Mouse (Mus musculus) monocyte, adult 2 months (primary cell): ENCODE data around the gene Espn.

ENCODE experiments used
- DNase-seq, 2 experiments: peaks; one replicate each; pipeline ENCODE4 v3.0.0; 2022; ENCODE audit warnings: low spot score in 2 of 2, low read depth in 1 of 2

Espn gene

DNA sequence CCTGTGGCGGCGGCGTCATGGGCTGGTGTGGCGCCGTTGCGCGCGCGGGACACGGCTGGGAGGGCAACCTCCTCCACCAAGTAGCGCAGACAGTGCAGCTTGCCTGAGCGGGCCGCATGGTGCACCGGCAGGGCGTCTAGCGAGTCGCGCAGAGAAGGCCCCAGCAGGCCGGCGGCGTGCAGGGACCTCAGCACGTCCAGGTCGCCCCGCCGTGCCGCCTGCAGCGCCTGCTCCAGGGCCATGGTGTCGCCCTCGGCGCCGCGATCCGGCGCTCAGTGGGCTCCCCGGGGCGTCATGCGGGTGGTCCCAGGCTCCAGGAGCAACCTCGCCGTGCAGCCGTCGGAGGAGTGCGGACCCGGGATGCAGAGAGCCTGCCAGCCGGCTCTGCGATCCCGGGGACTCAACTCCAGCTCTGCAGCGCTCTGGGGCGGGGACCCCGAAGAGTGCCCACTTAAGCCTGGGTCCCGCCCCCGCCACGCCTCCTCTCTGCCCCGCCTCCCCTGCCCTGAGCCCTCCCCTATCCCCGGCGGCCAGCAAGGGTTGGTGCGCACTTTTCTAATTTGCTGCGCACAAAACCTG, at the start of gene Espn:
Espn (minus strand) TSS at position 406 of the 579 bp plus-strand sequence.
- DNase-seq: no peak

DNA sequence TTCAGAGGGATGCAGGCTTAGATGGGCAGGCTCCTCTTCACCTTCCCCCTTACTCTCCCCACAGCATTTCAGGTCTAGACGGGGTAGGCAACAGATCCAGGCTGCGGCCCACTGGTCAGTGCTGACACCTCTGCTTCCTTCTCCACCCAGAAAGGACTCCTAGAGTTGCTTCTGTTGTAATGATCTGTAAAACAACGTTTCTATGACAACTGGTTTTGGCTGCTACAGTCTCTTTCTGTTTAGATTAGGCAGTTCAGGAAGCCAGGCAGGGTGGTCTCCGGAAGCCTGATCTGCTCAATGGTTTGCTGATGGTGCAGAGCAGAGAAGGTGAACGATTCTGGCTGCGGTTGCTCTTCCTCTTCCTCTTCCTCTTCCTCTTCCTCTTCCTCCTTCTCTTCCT, 49.3 kb upstream of the Espn start:
- DNase-seq: no peak

DNA sequence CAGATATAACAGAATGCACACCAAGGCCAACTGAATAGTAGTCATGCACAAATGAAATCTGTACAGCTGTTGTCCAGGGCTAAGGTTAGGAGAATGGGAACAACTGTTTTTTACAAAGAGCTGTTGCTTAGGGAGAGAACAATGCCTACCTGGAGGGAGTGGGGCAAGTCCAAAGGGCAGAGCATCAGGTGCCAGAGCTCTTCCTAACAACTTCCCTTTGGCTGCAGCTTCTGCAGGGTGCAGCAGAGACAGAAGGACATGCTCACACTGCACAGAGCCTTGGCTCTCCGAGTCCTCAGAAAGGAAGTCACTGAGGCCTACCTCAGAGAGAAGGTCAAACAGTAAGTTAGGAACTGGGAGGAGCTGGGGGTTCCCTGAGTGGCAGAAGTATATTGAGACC, 47.4 kb upstream of the Espn start:
- DNase-seq: no peak

DNA sequence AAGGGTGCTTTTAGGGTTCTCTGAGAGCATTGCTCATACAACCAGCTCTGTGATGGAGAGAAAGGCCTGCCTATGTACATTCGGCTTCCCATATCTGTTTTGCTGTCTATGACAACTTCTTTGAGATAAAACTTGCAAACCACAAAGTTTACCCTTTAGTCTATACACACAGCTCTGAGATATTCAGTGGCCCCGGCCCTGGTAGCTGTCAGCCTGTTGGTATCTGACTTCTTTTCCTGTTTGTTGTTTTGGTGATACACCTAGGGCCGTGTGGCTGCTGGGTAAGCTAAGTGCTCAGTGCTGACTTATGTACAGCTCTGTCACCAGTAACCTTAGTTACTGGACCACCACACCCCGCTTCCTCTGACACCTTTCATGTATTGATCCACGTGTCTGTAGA, 45.4 kb upstream of the Espn start:
- DNase-seq: no peak

DNA sequence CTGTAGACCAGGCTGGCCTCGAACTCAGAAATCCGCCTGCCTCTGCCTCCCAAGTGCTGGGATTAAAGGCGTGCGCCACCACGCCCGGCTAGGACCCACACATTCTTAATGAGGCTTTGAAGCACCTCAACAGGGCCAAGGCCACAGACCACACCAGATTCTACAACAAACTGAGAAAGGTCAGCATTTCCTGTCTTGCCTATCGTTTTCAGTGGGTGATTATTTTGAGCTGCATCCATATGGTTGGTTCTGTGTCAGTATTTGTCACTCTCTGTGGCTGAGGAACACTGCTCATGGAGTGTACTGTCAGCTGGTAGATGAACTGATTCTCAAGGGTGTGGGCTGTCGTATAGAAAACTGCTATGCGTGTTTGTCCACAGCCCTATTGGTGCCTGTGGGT, 44.1 kb upstream of the Espn start:
- DNase-seq: no peak

DNA sequence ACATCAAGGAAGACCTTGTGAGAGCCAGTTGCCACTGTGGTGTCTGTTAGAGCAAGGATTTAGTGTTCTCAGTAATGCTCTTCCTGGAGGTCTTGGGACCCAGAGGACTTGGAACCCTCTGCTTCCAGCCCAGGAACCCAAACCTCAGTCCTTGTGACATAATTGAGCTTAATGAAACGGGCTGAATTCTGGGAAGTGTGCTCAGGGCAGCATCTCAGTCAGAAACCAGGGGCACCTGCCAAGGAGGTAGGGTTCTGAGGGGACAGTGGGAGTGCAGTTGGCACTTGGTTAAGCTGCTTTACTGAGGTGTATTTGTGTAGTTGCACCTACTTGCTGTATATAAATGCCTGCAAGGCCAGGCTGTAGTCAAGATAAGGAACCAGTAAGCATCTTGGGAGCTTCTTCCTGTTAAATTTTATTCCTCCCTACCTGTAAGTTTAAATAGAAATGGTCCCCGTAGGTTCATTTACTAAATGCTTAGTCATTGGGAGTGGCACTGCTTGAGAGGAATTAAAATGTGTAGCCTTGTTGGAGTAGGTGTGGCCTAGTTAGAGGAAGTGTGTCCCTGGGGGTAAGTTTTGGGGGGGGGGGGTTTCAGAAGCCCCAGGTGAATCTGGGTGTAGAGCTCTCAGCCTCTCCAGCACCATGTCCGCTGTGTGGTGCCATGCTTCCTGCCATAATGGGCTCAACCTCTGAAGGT, 42.5 kb upstream of the Espn start:
- no peak for DNase-seq

DNA sequence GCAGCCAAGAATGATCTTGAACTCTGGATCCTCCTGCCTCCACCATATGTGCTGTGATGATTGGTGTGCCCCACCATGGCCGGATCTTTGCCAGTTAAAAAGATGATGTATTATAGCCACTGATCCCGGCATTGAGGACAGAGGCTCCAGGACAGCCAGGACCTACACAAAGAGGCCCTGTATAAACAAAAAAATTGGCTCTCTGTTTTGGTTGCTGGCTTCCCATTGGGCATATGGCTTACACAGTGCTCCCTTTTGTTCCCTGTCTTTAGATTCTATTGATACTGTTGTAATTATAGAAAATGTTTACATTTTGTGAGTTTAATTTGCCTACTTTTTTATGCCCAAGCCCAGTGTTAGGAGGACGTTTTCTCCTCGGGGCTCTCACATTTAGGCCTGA, 40.4 kb upstream of the Espn start:
- DNase-seq: no peak

DNA sequence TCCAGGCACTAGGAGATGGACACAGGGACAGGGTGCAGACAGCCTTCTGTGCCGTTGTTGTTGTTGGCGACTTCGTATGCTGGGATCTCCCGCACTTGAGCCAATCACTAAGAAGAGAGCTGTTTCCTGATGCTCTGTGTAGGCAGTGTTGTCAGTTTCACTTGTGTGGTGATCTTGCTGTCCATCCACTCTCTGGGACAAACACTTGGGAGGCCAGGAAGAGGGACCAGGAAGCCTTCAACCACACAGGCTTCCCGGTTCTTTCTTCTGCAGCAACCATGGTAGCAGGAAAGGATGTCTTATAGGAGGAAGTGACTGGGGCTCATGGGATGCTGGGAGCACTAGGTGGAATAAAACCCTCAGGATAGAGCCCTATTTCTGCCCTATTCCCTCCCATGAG, 38.5 kb upstream of the Espn start:
- no peak for DNase-seq

DNA sequence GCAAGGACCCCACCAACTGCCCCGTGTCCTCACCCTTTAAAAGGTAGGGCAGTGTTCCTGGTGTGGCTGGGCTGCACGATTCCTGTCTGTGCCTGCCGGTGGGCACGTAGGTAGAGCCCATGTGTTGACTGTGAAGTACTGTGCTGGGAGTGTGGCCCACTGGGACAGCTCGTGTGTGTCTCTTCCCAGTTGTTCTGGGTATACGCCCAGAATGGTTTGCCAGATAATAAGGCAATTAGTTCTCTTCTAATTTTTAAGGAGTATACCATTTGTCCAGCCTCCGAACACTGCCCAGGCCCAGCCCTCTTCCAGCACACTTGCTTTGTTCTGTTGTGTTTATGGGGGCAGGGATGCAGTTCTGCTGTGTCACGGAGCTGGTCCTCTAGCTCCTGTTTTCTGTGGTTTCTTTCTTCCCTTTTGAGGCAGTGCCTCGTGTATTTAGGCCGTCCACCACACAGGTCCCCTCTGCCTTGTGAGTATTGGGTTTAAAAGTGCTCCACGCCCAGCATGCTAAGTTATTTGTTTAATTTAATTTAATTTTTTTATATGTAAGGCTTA, 38.0 kb upstream of the Espn start:
- no peak for DNase-seq

DNA sequence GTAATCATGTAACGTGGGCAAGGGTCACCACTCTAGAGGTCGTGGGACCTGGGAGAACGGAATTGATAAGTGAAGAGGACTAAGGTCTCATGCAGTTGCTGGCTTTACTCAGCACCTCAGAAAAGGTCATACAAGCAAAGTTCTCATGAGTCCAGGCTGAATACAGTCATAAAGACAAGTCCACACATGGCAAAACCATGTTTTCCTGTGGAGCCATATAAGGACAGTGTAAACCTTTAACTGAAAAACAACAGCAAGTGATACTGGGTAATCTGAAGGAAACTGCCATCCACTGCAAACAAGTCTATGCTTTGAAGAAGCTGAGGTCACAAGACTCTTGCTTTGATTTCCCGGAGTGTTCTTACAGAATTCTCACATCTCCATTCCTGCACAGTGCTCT, 37.5 kb upstream of the Espn start:
- no peak for DNase-seq

DNA sequence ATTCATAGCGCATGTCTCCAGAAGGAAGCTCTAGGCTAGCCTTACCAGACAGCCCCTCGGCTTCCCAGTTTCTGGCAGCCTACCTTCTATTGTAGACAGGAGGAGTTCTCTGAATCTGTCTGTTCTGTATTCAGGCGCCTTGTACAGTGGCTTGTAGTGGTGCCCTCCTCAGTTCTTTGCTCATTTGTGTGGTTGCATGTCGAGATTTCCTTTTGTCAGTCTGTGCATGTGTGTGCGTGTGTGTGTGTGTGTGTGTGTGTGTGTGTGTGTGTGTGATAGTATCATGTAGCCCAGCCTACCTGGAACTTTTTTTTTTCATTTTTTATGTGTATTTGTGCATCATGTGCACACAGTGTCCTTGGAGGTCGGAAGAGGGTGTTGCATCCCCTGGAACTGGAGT, 36.9 kb upstream of the Espn start:
- DNase-seq: no peak

DNA sequence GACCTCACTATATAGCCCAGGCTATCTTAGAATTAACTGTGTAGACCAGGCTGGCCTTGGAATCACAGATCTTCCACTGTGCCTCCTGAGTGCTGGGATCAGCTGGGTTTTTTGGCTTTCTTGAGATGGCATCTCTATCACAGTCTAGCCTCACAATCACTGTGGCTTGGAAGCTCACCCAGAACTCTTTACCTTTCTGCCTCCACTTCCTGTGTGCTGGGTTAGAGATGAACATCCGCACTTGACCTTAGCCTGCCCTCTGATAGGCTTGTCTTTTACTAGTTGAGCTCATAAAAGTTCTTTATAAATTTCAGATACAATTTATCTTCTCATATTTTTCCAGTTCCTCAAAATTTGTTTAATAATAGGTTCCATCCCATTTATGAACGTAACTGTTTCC, 36.5 kb upstream of the Espn start:
- DNase-seq: no peak

DNA sequence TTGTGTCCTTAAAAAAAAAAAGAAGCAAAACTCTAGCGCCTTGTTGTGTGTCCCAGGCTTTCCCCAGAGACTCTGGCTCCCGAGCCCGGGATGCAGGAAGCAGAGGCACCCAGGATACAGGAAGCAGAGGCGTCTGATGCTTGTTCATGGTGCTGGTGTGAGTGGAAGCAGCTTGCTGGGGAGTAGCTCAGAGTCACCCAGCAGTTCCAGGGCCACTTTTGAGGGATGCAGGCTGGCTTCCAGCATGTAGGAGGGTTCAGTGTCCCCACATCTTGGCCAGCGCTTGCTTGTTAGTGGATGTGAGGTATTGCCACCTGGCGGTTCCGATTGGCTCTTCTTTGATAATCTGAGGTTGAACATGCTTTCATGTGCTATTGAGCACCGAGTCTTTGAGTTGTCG, 35.0 kb upstream of the Espn start:
- DNase-seq: no peak

DNA sequence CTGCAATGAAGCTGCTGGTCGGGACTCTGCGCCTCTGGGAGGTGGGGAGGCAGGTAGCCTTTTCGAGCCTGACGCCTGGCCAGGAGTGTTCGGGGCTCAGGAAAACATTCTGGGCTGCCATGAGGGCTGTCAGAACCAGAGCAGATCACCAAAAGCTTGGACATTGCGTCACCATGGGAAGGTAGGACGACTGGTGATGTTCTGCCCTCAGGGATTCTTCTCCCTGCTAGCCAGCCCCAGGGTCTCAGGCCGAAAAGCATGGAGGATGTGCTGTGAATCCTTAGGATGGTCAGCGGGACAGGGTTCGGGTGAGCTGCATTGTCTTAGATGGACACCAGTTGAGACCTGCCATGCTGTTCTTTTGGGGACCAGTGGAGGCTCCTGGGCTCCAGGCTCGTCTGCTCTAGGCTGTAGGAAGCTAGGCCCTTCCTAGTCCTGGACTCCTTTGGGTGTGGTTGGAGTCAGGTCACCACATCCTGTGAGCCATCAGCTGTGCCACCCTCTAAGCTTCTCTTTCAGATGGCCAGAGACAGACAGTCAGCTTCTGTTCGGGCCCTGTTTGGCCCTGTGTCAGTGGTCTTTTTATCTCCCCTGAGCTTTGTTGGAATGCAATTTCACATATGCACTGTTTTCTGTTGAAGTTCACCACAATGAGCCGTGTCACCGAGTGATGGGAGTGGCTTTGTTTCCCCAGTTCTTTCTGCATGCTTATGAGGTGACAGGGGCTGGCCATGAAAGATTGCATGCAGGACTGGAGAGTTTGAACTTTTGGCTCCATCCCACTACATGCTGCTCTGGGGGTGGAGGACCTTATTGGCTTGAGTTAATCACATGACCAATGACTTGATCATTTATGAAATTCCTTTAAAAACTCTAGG, 34.3 kb upstream of the Espn start:
- no peak for DNase-seq

DNA sequence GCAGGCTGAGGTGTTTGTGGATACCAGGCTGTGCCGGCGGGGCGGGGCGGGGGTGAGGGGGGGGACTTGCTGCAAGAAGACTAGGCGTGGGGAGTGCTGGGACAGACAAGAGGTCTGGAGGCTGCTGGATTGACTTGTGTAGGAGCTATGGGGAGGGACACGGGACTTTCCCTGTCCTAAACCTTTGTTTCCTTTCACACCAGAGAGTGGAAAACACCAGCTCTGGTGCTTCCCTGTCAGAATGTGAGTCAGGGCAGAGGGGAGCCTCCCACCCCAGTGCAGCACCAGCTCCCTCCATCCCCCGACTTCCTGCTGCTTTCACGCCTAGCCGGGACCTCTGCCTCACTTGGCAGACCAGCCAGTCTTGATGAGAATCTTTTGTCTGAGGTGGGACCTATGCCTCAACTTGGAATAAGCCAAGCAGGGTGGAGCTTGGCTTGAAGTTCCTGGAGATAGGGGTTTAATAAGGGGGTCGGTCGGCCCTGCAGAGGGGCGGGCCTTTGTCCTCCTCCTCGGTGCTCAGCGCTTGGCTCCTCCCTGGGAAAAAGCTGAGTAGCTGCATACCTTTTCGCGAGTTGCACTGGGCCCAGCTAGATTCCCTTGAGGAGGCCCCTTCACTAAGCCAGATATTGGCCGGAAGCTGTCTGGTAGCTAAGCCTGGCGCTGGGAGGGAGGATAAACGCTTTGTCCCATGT, 33.5 kb upstream of the Espn start:
- no peak for DNase-seq

DNA sequence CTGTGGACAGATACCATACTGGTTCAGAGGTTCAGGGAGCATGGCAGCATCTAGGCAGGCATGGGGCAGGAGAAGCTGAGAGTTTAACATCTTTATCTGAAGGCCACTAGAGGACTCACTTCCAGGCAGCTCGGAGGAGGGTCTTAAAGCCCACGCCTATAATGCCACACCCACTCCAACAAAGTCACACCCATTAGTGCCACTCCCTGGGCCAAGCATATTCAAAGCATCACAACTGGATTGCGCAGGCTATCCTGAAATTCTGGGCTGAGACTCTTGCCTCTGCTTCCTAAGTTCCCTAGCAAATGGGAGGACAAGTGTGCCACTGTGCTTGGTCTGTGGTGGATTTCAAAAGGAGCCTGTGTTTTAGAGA, 33.0 kb upstream of the Espn start:
- no peak for DNase-seq

DNA sequence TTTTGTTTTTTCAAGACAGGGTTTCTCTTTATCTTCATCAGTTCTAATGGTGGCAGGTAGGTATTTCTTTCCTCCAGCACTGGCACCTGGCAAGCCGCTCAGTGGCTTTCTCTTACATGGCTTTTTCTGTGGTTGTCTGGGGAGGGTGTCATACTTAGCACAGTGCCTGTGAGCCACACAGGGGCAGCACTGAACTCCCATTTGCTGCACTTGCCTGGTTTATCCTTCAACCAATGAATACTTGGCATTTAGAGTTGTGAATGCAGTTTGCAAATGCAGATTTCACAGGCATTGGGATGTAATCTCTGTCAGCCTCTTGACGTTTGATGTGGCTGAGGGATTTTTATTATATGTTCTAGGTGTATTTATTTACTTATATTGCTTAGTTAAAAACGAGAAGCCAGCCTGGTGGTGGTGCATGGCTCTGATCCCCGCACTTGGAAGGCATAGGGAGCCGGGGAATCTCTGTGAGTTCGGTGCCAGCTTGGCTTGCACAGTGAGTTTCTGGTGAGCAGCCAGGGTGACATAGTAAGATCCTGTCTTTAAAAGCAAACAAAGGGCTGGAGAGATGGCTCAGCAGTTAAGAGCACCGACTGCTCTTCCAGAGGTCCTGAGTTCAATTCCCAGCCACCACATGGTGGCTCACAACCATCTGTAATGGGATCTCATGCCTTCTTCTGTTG, 32.3 kb upstream of the Espn start:
- DNase-seq: no peak

DNA sequence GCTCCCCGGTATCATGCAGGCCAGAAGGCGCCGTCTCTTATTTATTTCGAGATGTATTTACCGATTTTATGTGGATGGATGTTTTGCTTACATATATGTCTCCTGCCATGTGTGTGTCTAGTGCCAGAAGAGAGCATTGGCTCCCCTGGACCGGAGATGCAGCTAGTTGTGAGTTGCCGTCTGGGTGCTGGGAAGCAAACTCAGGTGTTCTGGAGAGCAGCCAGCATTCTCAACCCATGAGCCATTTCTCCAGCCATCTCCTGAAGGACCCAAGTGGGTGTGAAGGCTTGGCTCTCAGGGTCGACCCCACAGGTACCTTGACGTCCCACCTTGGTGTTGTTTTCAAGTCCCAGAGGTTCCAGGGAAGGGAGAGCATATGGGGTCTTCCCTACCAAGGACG, 30.0 kb upstream of the Espn start:
- no peak for DNase-seq

DNA sequence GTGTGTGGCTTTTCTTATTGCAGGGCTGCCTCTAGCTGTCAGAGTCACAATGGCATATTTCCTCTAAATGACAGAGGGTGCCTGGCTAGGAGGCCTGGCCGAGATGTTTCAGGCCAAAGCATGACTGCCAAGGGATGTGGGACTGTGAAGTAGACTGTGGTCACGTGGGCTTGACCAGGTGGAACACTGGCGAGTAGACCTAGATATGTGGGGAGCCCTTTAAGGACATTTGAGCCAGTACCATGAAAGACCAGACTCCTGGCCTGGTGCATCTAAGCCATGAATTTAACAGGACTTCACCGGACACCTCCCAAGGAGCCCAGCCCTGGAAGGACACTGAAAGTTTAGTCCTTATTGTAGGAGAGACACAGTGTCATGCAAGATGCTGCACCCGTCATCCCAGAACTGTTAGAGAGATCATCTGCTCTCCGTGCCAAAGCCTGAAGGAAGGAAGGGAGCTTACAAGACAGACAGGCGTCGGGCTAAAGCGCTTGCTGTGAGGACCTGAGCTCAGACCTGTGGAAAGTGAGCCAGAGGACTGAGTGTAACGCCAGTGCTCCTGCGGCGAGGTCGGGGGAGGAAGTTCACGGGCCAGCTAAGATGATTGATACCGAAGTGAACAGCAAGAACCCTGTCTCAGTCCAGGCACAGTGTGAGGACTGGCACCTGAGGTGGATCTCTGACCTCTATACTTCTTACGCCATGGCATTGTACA, 27.9 kb upstream of the Espn start:
- no peak for DNase-seq
